In genomic region chr3:98353892-98354291, GRCm38 (mm10) we compare ENCODE assay signal across 8 mouse cellular contexts. TPM values are rescaled to one million over a fixed set of nuclear protein-coding genes. Genes with fewer than 3 reads are reported as not detected.
DNase-seq lines count a peak whose midpoint lies in the region; ATAC-seq lines count a peak whose summit lies in the region.

No protein-coding gene starts in this region.

- H3K9me3 ChIP-seq in heart, embryonic 12.5 days (replicated peaks) = no peaks in the 10 kb centered on the region

- no peaks in the 10 kb centered on the region for H3K36me3 ChIP-seq in heart, embryonic 12.5 days

- WGBS in heart, embryonic 12.5 days = 28% methylated on average over 7 of the region's 7 CpGs

- peak; percentile 62 to 89 for DNase-seq in heart, adult 18-20 months
- DNase-seq in c-Kit-positive CD71-negative TER-119-negative erythroid progenitor cells, embryonic 14.5 days (ENCODE audit: low read depth) = peak; percentile 61
- peak; percentile 49 to 64 for DNase-seq in frontal cortex, postnatal 25 days (ENCODE audit: low spot score in 2 of 2)
- DNase-seq in kidney, postnatal 4 days = peak; percentile 82 to 87
- DNase-seq in lung, postnatal 10 days = peak; percentile 87
- DNase-seq in spleen, postnatal 36 days (ENCODE audit: low spot score in 2 of 2) = peak; percentile 35 to 47

- no peak overlapping the region for H3K4me3 ChIP-seq in heart, embryonic 12.5 days

- ATAC-seq in heart, embryonic 12.5 days (ENCODE audit: insufficient number of reproducible peaks, low FRiP score) = no peak
- ATAC-seq in CD4-positive, CD25-positive, alpha-beta regulatory T cell, adult 4 months = peak; percentile 60

- H3K4me1 ChIP-seq in heart, embryonic 12.5 days (replicated peaks) = no peaks in the 10 kb centered on the region; the same call in 1 of the 2 replicates

- H3K4me2 ChIP-seq in heart, embryonic 12.5 days = no peak overlapping the region

- H3K27me3 ChIP-seq in heart, embryonic 12.5 days (replicated peaks) = no peaks in the 10 kb centered on the region

- H3K9ac ChIP-seq in heart, embryonic 12.5 days = no peak overlapping the region

- H3K27ac ChIP-seq in heart, embryonic 12.5 days (ENCODE audit: poor library complexity, severe bottlenecking) = no peak overlapping the region

RNA-seq across cellular contexts. Expression of gene Phgdh, which starts 14.1 kb away (rescaled TPM):
- 1 to 10 TPM; 2.5 to 2.8 TPM for total RNA-seq in heart, adult 18-20 months (2021)
- polyA plus RNA-seq in heart, embryonic 12.5 days (2016; fragmentation: Nextera tagmentation; extraction: Ambion mirVana) = 89.5 and 93.7 TPM in 2 replicates
- polyA plus RNA-seq in CD4-positive, CD25-positive, alpha-beta regulatory T cell, adult 4 months (2017; shearing (Covaris generic)) = 100 to 1,000 TPM in 1 of 2 experiments, 10 to 100 TPM in 1; 98.0 to 189 TPM

RNA-seq across cellular contexts. Expression of gene Zfp697, which starts 28.4 kb away (rescaled TPM):
- total RNA-seq in heart, adult 18-20 months (2021) = 1 to 10 TPM; 5.9 to 7.3 TPM
- polyA plus RNA-seq in heart, embryonic 12.5 days (2016; fragmentation: Nextera tagmentation; extraction: Ambion mirVana) = 8.0 and 8.3 TPM in 2 replicates
- polyA plus RNA-seq in CD4-positive, CD25-positive, alpha-beta regulatory T cell, adult 4 months (2017; shearing (Covaris generic)) = not detected
